Mouse (Mus musculus) cerebellum, postnatal 4 days (tissue): Measurements from ENCODE around the gene Ywhaq.
"Not testable (repeated sequence)": the region's sequence is repeated elsewhere in the genome, so short reads cannot be mapped to it uniquely, and the experiment has no call there.

ENCODE experiments used
- DNase-seq, 2 experiments: peaks; one replicate each; pipeline ENCODE4 v3.0.0; 2022; ENCODE audit warnings: low spot score in 2 of 2, mixed read lengths in 1 of 2

Gene Ywhaq

GRCm38 (mm10) chr12:21409651-21410050 is 7.8 kb downstream of the Ywhaq start:
- no peak for DNase-seq

- DNase-seq, result no peak
Measured at GRCm38 (mm10) chr12:21408789-21409367, 8.6 kb downstream of the Ywhaq start.

- no peak for DNase-seq
Measured at GRCm38 (mm10) chr12:21402771-21403170, 14.7 kb downstream of the Ywhaq start.

GRCm38 (mm10) chr12:21386201-21386600 is 31.2 kb downstream of the Ywhaq start:
- DNase-seq, result no peak

GRCm38 (mm10) chr12:21378765-21379346 is 38.6 kb downstream of the Ywhaq start:
- DNase-seq, result not testable (repeated sequence)

GRCm38 (mm10) chr12:21375376-21376157 is 41.9 kb downstream of the Ywhaq start:
- DNase-seq, result no peak

- DNase-seq, result no peak
Measured at GRCm38 (mm10) chr12:21373820-21374475, 43.5 kb downstream of the Ywhaq start.

GRCm38 (mm10) chr12:21373100-21373819 is 44.2 kb downstream of the Ywhaq start, which contains the start of gene Adam17:
Adam17 (minus strand) TSS chr12:21373632.
- DNase-seq, result peak; percentile 91 to 95

GRCm38 (mm10) chr12:21370035-21370611 is 47.3 kb downstream of the Ywhaq start:
- no peak for DNase-seq

GRCm38 (mm10) chr12:21369087-21369410 is 48.4 kb downstream of the Ywhaq start:
- no peak for DNase-seq

GRCm38 (mm10) chr12:21368376-21369086 is 48.9 kb downstream of the Ywhaq start:
- no peak for DNase-seq

GRCm38 (mm10) chr12:21364624-21365435 is 52.6 kb downstream of the Ywhaq start:
- no peak for DNase-seq

GRCm38 (mm10) chr12:21363195-21363594 is 54.2 kb downstream of the Ywhaq start:
- DNase-seq, result no peak

GRCm38 (mm10) chr12:21362686-21363085 is 54.8 kb downstream of the Ywhaq start:
- DNase-seq, result no peak

- DNase-seq, result no peak
Measured at GRCm38 (mm10) chr12:21353681-21354080, 63.8 kb downstream of the Ywhaq start.

GRCm38 (mm10) chr12:21350113-21350876 is 67.1 kb downstream of the Ywhaq start:
- DNase-seq, result no peak

GRCm38 (mm10) chr12:21346972-21347371 is 70.5 kb downstream of the Ywhaq start:
- no peak for DNase-seq

- no peak for DNase-seq
Measured at GRCm38 (mm10) chr12:21340674-21341073, 76.8 kb downstream of the Ywhaq start.
